Mouse (Mus musculus) forebrain, embryonic 10.5 days (tissue): ENCODE data around the gene E130311K13Rik. TPM values are rescaled to one million over a fixed set of nuclear protein-coding genes. Genes with fewer than 3 reads are reported as not detected.
A peak's percentile ranks its signal among the peaks of the same experiment; 100 is the strongest.

ENCODE experiments used
- DNase-seq: peaks from one replicate; pipeline ENCODE4 v3.0.0-alpha.2; 2017; ENCODE audit warnings: low spot score; ENCODE audit errors: extremely low spot score
- H3K27ac ChIP-seq: fragments of 300-500 bp; sonication (generic); 2 replicates; pipeline ENCODE4 v1.5.1; 2016; ENCODE audit warnings: mild to moderate bottlenecking
- H3K27me3 ChIP-seq: fragments of 300-500 bp; sonication (generic); 2 replicates; pipeline ENCODE4 v1.6.1; 2016; ENCODE audit warnings: mild to moderate bottlenecking; ENCODE audit not compliant: poor library complexity, severe bottlenecking
- H3K36me3 ChIP-seq: fragments of 300-500 bp; sonication (generic); replicated peaks from 2 replicates; pipeline ENCODE4 v1.6.1; 2016; ENCODE audit warnings: mild to moderate bottlenecking, moderate library complexity
- H3K4me1 ChIP-seq: fragments of 300-500 bp; sonication (generic); 2 replicates; pipeline ENCODE4 v1.6.1; 2016
- H3K4me3 ChIP-seq: fragments of 300-500 bp; sonication (generic); 2 replicates; pipeline ENCODE4 v1.5.1; 2016; ENCODE audit warnings: mild to moderate bottlenecking, moderate library complexity
- H3K9me3 ChIP-seq: fragments of 300-500 bp; sonication (generic); 2 replicates; pipeline ENCODE4 v1.6.1; 2016; ENCODE audit warnings: mild to moderate bottlenecking, moderate library complexity
- WGBS: fragments of 180-500 bp; shearing (Covaris S2); methylation state at CpG from one replicate; pipeline ENCODE4 v1.1.7; 2016; 5-methylcytosine and 5-hydroxymethylcytosine counted together
- polyA plus RNA-seq: library from polyadenylated mRNA; unstranded; fragments of >200 nt; fragmentation: Nextera tagmentation; extraction: Ambion mirVana; gene quantifications from 2 replicates; pipeline ENCODE4 v1.2.1, GENCODE M21; 2016

The E130311K13Rik gene
- polyA plus RNA-seq, 1 experiment from 2014 or later, result 2.7 TPM

GRCm38 (mm10) chr3:63872818-63873217, 56.5 kb downstream of the E130311K13Rik start:
- Histone ChIP-seq H3K9me3 (no peaks in the 10 kb centered on the region), H3K4me3 (no peak overlapping the region), H3K4me1 (peaks cover 36% of the 10 kb centered on the region), H3K27ac (peak overlapping the region; percentile 35), H3K27me3 (no peaks in the 10 kb centered on the region), H3K36me3 (peaks cover 21% of the 10 kb centered on the region)
- 0% methylated on average over 1 of the region's 1 CpGs for whole genome bisulfite sequencing
- DNase-seq, result no peak

GRCm38 (mm10) chr3:63871249-63871648, 58.0 kb downstream of the E130311K13Rik start:
- H3K27me3 ChIP-seq, result no peaks in the 10 kb centered on the region
- H3K36me3 ChIP-seq, result peaks cover 26% of the 10 kb centered on the region
- no peaks in the 10 kb centered on the region for H3K9me3 ChIP-seq
- 0% methylated on average over 2 of the region's 2 CpGs for WGBS
- peak overlapping the region; percentile 18; the same call in 1 of the 2 replicates for H3K4me3 ChIP-seq
- DNase-seq, result peak; percentile 40
- peaks cover 36% of the 10 kb centered on the region for H3K4me1 ChIP-seq
- peak overlapping the region; percentile 80 for H3K27ac ChIP-seq

GRCm38 (mm10) chr3:63868285-63868684, 61.0 kb downstream of the E130311K13Rik start:
- no peak for DNase-seq

GRCm38 (mm10) chr3:63865069-63865468, 64.2 kb downstream of the E130311K13Rik start:
- Histone ChIP-seq H3K9me3 (no peaks in the 10 kb centered on the region), H3K4me3 (no peak overlapping the region), H3K27ac (no peak overlapping the region), H3K36me3 (peaks cover 43% of the 10 kb centered on the region), H3K4me1 (peaks cover 1% of the 10 kb centered on the region; the same call in 1 of the 2 replicates), H3K27me3 (no peaks in the 10 kb centered on the region)
- no peak for DNase-seq
- WGBS, result 88% methylated on average over 2 of the region's 2 CpGs

More at GRCm38 (mm10) chr3:63868285-63868684, 61.0 kb downstream of the E130311K13Rik start:
- Histone ChIP-seq H3K36me3 (peaks cover 43% of the 10 kb centered on the region), H3K4me3 (no peak overlapping the region), H3K4me1 (peaks cover 33% of the 10 kb centered on the region), H3K27me3 (no peaks in the 10 kb centered on the region), H3K9me3 (no peaks in the 10 kb centered on the region), H3K27ac (no peak overlapping the region)
- WGBS, result 81% methylated on average over 1 of the region's 1 CpGs

Other genes with a start within 250 kb of the E130311K13Rik start
- 28.7 and 32.8 TPM in 2 replicates for gene Plch1, start 30.0 kb downstream of the E130311K13Rik start, polyA plus RNA-seq
- gene Slc33a1, start 35.3 kb upstream of the E130311K13Rik start, polyA plus RNA-seq, result 12.9 and 13.2 TPM in 2 replicates
- gene Gmps, start 46.6 kb upstream of the E130311K13Rik start, polyA plus RNA-seq, result 83.0 and 86.4 TPM in 2 replicates
- 0.02 and 0.09 TPM in 2 replicates for gene Vmn2r1, start 152.1 kb upstream of the E130311K13Rik start, polyA plus RNA-seq
- gene Vmn2r2, start 212.5 kb upstream of the E130311K13Rik start, polyA plus RNA-seq, result not detected in 2 replicates